Mouse (Mus musculus): ENCODE results near the gene Serhl.
"Not testable (repeated sequence)": the region's sequence is repeated elsewhere in the genome, so short reads cannot be mapped to it uniquely, and the experiment has no call there.

Serhl gene

GRCm38 (mm10) chr15:83126582-83126981 lies 37.3 kb downstream of the Serhl start:
- DNase-seq (ENCODE audit: low spot score), result no peak

- DNase-seq (ENCODE audit: low spot score), result not testable (repeated sequence)
Observed at GRCm38 (mm10) chr15:83127037-83127436, 37.7 kb downstream of the Serhl start.

- no peak for DNase-seq (ENCODE audit: low spot score)
Observed at GRCm38 (mm10) chr15:83129530-83130231, 40.4 kb downstream of the Serhl start.

GRCm38 (mm10) chr15:83134671-83135070 lies 45.4 kb downstream of the Serhl start:
- no peak for DNase-seq (ENCODE audit: low spot score)

GRCm38 (mm10) chr15:83135654-83136053 lies 46.3 kb downstream of the Serhl start:
- DNase-seq (ENCODE audit: low spot score), result no peak

- no peak for DNase-seq (ENCODE audit: low spot score)
Observed at GRCm38 (mm10) chr15:83142861-83143260, 53.6 kb downstream of the Serhl start.

GRCm38 (mm10) chr15:83145541-83145940 lies 56.2 kb downstream of the Serhl start:
- DNase-seq (ENCODE audit: low spot score), result no peak

- peak; percentile 17 for DNase-seq (ENCODE audit: low spot score)
Observed at GRCm38 (mm10) chr15:83148395-83148794, 59.1 kb downstream of the Serhl start.

- DNase-seq (ENCODE audit: low spot score), result no peak
Observed at GRCm38 (mm10) chr15:83148801-83149195, 59.5 kb downstream of the Serhl start.

- DNase-seq (ENCODE audit: low spot score), result peak; percentile 99
Observed at GRCm38 (mm10) chr15:83149196-83150072, 60.1 kb downstream of the Serhl start, which contains the start of gene Poldip3. Gene Poldip3 (minus strand): TSS chr15:83149384.

GRCm38 (mm10) chr15:83150073-83150442 lies 60.8 kb downstream of the Serhl start:
- no peak for DNase-seq (ENCODE audit: low spot score)

- DNase-seq (ENCODE audit: low spot score), result no peak
Observed at GRCm38 (mm10) chr15:83150694-83151093, 61.4 kb downstream of the Serhl start.

GRCm38 (mm10) chr15:83154309-83154708 lies 65.0 kb downstream of the Serhl start:
- no peak for DNase-seq (ENCODE audit: low spot score)

GRCm38 (mm10) chr15:83155672-83156419 lies 66.5 kb downstream of the Serhl start:
- DNase-seq (ENCODE audit: low spot score), result no peak

- peak; percentile 33 for DNase-seq (ENCODE audit: low spot score)
Observed at GRCm38 (mm10) chr15:83156929-83157666, 67.8 kb downstream of the Serhl start.

GRCm38 (mm10) chr15:83157667-83158064 lies 68.4 kb downstream of the Serhl start:
- DNase-seq (ENCODE audit: low spot score), result no peak

- no peak for DNase-seq (ENCODE audit: low spot score)
Observed at GRCm38 (mm10) chr15:83158587-83159160, 69.4 kb downstream of the Serhl start.

GRCm38 (mm10) chr15:83159823-83160222 lies 70.5 kb downstream of the Serhl start:
- DNase-seq (ENCODE audit: low spot score), result no peak

GRCm38 (mm10) chr15:83160561-83160960 lies 71.3 kb downstream of the Serhl start:
- DNase-seq (ENCODE audit: low spot score), result no peak

- no peak for DNase-seq (ENCODE audit: low spot score)
Observed at GRCm38 (mm10) chr15:83161062-83161748, 71.9 kb downstream of the Serhl start.

GRCm38 (mm10) chr15:83162001-83162400 lies 72.7 kb downstream of the Serhl start:
- no peak for DNase-seq (ENCODE audit: low spot score)
